Mouse (Mus musculus) G1E (cell line): ENCODE results near the gene Ahnak. TPM values are rescaled to one million over a fixed set of nuclear protein-coding genes. Genes with fewer than 3 reads are reported as not detected.

Experiments used
- ATAC-seq: 2 replicates; pipeline ENCODE4 v1.8.0; 2016; ENCODE audit warnings: mild to moderate bottlenecking; ENCODE audit not compliant: insufficient number of reproducible peaks, poor library complexity, low FRiP score, severe bottlenecking; ENCODE audit errors: extremely low read depth
- DNase-seq: peaks from one replicate; pipeline ENCODE4 v3.0.0; 2012; ENCODE audit warnings: low spot score
- H3K27me3 ChIP-seq: 2 replicates; pipeline ENCODE4 v1.6.1; 2012; ENCODE audit warnings: mild to moderate bottlenecking, low read length, inconsistent platforms; ENCODE audit not compliant: insufficient read depth
- H3K36me3 ChIP-seq: replicated peaks from 2 replicates; pipeline ENCODE3; 2012; ENCODE audit warnings: mild to moderate bottlenecking, inconsistent platforms
- H3K4me1 ChIP-seq: 2 replicates; pipeline ENCODE4 v1.6.1; 2012; ENCODE audit warnings: low read depth, low read length, inconsistent platforms, mixed read lengths; ENCODE audit not compliant: insufficient read depth
- H3K4me3 ChIP-seq: 2 replicates; pipeline ENCODE4 v1.5.1; 2012; ENCODE audit warnings: low read depth, mild to moderate bottlenecking, inconsistent platforms, low read length, moderate library complexity, mixed read lengths
- H3K9me3 ChIP-seq: replicated peaks from 2 replicates; pipeline ENCODE4 v1.6.1; 2012; ENCODE audit warnings: inconsistent platforms
- CTCF ChIP-seq: IDR thresholded peaks from 2 replicates; pipeline ENCODE4 v1.5.1; 2012; ENCODE audit warnings: low read depth, low read length, inconsistent platforms, mixed read lengths
- GATA1 ChIP-seq: IDR thresholded peaks from 2 replicates; pipeline ENCODE4 v1.6.1; 2012; ENCODE audit warnings: borderline replicate concordance, low read length, inconsistent platforms, mixed read lengths
- GATA2 ChIP-seq: IDR thresholded peaks from 2 replicates; pipeline ENCODE4 v1.6.1; 2012; ENCODE audit warnings: low read depth, low read length, inconsistent platforms, borderline replicate concordance
- POLR2AphosphoS5 ChIP-seq: IDR thresholded peaks from 2 replicates; pipeline ENCODE4 v1.6.1; 2012; ENCODE audit warnings: low read depth, low read length, inconsistent platforms; ENCODE audit not compliant: insufficient replicate concordance
- TAL1 ChIP-seq: conservative IDR thresholded peaks from 2 replicates; pipeline ENCODE4 v1.6.1; 2012; ENCODE audit warnings: low read depth, low read length, inconsistent platforms, mixed read lengths
- polyA plus RNA-seq: library from polyadenylated mRNA; stranded (reverse); fragments of >175 nt; gene quantifications from 2 replicates; pipeline ENCODE4 v1.2.3, GENCODE M21; 2012
- total RNA-seq, 2 experiments: library from RNA; stranded (forward) in 1 of 2; stranded (reverse) in 1 of 2; fragments of 200-1000 nt in 1 of 2; fragments of >200 nt in 1 of 2; fragmentation: Nextera tagmentation in 1 of 2; gene quantifications; 2 replicates each; pipeline ENCODE4 v1.2.3; 2014 to 2017

Ahnak gene
- total and polyA plus RNA-seq, 3 experiments, result 10.4 to 124 (median 27.8) TPM

DNA sequence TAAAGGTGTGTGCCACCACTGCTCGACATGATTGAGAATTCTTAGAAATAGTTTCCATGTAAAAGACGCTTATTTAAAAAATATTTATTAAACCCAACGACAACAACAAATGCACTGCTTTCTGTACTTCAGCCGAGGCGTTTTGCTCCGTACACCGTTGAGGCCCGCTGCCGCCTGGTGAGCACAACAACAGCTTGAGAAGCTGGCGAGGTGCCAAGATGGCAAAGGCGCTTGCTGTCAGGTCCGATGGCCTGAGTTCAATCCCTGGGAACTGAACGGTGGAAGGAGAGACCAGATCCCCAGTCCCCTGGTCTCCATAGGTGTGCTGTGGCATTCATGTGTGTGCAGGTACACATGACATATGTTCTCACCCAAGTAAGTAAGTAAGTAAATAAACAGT is 108.4 kb downstream of the Ahnak start:
- no peaks in the 10 kb centered on the region for H3K9me3 ChIP-seq
- ATAC-seq, result no peak
- TF ChIP-seq TAL1, result no peak
- TF ChIP-seq GATA2, result no peak
- TF ChIP-seq GATA1, result no peak
- no peak for TF ChIP-seq CTCF
- no peak for TF ChIP-seq POLR2AphosphoS5

GRCm38 (mm10) chr19:9099751-9100150 is 110.7 kb downstream of the Ahnak start:
- H3K27me3 ChIP-seq, result peaks cover 53% of the 10 kb centered on the region
- ATAC-seq (no peak), DNase-seq (no peak)
- no peaks in the 10 kb centered on the region for H3K9me3 ChIP-seq
- TF ChIP-seq CTCF (no peak), POLR2AphosphoS5 (no peak), TAL1 (no peak), GATA2 (no peak), GATA1 (no peak)
- H3K36me3 ChIP-seq, result no peaks in the 10 kb centered on the region
- H3K4me1 ChIP-seq, result peaks cover 10% of the 10 kb centered on the region
- H3K4me3 ChIP-seq, result no peak overlapping the region

More for the DNA sequence above, 108.4 kb downstream of the Ahnak start:
- DNase-seq, result no peak
- no peaks in the 10 kb centered on the region; the same call in 1 of the 2 replicates for H3K4me1 ChIP-seq
- no peaks in the 10 kb centered on the region for H3K36me3 ChIP-seq
- no peak overlapping the region for H3K4me3 ChIP-seq
- H3K27me3 ChIP-seq, result peaks cover 49% of the 10 kb centered on the region

DNA sequence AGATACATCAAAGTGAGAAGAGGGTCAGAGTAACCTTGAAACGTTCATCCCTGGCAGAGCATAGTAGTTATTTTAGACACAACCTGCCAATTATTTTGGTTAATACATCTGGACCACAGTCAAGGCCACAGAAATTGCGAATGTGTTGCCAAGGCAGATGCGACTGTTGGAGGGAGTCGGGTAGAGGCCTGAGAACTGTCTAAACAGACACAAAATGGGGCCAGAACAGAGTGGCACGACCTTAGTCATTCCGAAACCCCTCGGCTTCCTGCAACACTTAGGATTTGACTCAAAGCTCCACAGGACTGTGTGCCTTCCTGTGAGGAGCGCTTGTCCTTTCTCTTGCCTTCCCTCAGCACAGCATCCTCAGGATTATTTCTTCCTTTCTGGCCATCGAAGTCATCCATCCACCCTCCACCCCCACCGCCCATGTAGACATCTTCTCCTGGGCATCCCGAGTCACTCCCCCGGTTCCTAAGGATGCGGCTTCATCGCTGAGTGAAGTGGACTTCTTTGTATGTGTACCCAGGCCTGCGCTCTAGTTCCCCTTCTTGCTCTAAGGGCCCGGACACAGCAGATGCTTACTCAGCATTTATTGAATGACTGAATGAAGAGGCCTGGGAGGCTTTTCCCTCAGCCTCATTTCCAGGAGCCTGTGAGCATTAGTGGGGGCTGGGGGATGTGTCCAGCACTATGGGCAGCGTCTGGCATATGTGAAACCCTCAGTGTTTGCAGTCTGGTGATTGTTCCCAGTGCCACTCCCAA is 111.4 kb downstream of the Ahnak start:
- ATAC-seq, result no peak
- TF ChIP-seq POLR2AphosphoS5, result no peak
- no peak for TF ChIP-seq CTCF
- TF ChIP-seq GATA1, result no peak
- TF ChIP-seq GATA2, result no peak
- no peak for TF ChIP-seq TAL1
- H3K36me3 ChIP-seq, result no peaks in the 10 kb centered on the region

DNA sequence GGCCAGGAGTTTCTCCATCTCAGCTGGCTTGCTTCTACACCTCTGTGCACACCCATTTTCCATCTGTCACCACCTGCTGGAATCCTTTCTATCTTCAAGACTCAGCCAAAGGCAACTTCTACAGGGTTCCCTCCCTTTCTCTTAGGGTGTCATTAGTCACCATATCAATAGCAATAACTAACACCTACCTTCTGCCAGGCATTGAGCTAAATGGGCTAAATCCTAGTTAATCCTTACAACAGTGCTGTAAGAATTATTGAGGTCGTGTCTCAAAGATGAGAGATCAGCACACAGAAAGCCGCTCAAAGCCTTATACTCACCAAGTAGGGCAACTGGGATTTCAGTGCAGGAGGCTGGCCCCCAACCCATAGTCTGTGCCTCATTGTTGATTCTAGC is 112.0 kb downstream of the Ahnak start:
- DNase-seq (no peak), ATAC-seq (no peak)
- no peak overlapping the region for H3K4me3 ChIP-seq
- no peaks in the 10 kb centered on the region for H3K36me3 ChIP-seq
- TF ChIP-seq POLR2AphosphoS5 (no peak), GATA2 (no peak), CTCF (no peak), GATA1 (no peak), TAL1 (no peak)
- peaks cover 58% of the 10 kb centered on the region for H3K27me3 ChIP-seq
- H3K4me1 ChIP-seq, result peaks cover 21% of the 10 kb centered on the region
- no peaks in the 10 kb centered on the region for H3K9me3 ChIP-seq

More for the DNA sequence above, 111.4 kb downstream of the Ahnak start:
- DNase-seq, result no peak
- Histone ChIP-seq H3K27me3 (peaks cover 58% of the 10 kb centered on the region), H3K4me1 (peaks cover 17% of the 10 kb centered on the region), H3K4me3 (no peak overlapping the region), H3K9me3 (no peaks in the 10 kb centered on the region)

- Histone ChIP-seq H3K27me3 (peaks cover 47% of the 10 kb centered on the region), H3K9me3 (no peaks in the 10 kb centered on the region), H3K36me3 (no peaks in the 10 kb centered on the region), H3K4me1 (peaks cover 37% of the 10 kb centered on the region), H3K4me3 (no peak overlapping the region)
- ATAC-seq (no peak), DNase-seq (no peak)
- TF ChIP-seq GATA1 (no peak), GATA2 (no peak), CTCF (no peak), TAL1 (no peak), POLR2AphosphoS5 (no peak)
Measured at GRCm38 (mm10) chr19:9103986-9104385, 114.9 kb downstream of the Ahnak start.

- no peak for DNase-seq
- Histone ChIP-seq H3K4me3 (no peak overlapping the region), H3K36me3 (no peaks in the 10 kb centered on the region), H3K4me1 (peaks cover 42% of the 10 kb centered on the region), H3K27me3 (peaks cover 38% of the 10 kb centered on the region), H3K9me3 (no peaks in the 10 kb centered on the region)
- no peak for TF ChIP-seq GATA2
- TF ChIP-seq POLR2AphosphoS5, result no peak
- TF ChIP-seq GATA1, result no peak
- no peak for TF ChIP-seq TAL1
- no peak for ATAC-seq
Measured at GRCm38 (mm10) chr19:9105101-9105685, 116.1 kb downstream of the Ahnak start.
